Comparison of ENCODE assay signal across 8 mouse cellular contexts in the genomic region with DNA sequence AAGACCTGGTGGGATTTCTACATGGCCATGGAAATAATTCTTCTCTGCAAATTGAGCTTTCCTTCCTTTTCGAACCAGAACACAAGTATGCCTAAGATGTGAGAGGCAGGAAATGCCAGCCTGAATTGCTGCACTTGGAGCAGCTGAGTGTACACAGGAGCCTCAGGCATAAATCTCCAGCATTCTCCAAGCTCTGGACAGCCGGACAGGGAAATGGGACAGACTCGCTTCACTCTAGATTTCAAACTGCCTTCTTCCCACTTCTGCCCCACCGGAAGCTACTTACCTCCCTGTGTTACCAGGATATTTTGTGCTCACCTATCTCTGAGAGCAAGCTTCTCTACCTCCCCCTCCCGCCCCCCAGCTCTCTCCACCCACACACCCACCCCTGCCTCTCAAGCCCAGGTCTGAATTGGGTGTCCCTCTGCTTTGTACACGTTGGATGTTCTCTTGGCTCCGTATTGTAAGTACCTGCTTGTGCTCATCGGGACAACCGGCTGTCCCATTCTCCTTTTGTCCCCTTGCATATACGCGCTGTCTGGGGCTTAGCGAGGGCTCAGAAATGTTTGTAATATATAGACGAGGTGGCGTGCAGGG. TPM values are rescaled to one million over a fixed set of nuclear protein-coding genes. Genes with fewer than 3 reads are reported as not detected.
A peak's percentile ranks its signal among the peaks of the same experiment; 100 is the strongest.
DNase-seq lines count a peak whose midpoint lies in the region; ATAC-seq and TF ChIP-seq lines count a peak whose summit lies in the region.

No protein-coding gene starts in this region.

- WGBS in cerebellum, adult 2 months = 11% methylated on average over 14 of the region's 14 CpGs
- 10% methylated on average over 14 of the region's 14 CpGs for WGBS in liver, embryonic 12.5 days (ENCODE audit: insufficient replicate concordance)

- no peak for ATAC-seq in liver, embryonic 12.5 days

- no peak for TF ChIP-seq CTCF in cerebellum, adult 2 months (IDR thresholded peaks at IDR 0.05; ENCODE audit: borderline replicate concordance, insufficient read depth, low read depth, low read length)

- peaks cover 18% of the 10 kb centered on the region for H3K4me1 ChIP-seq in cerebellum, adult 2 months (ENCODE audit: control insufficient read depth, insufficient read depth, low read length)
- peaks cover 9% of the 10 kb centered on the region for H3K4me1 ChIP-seq in liver, embryonic 12.5 days

- peak overlapping the region; percentile 75 for H3K4me3 ChIP-seq in cerebellum, adult 2 months (replicated peaks; ENCODE audit: insufficient read depth, low read depth, low read length)
- H3K4me3 ChIP-seq in liver, embryonic 12.5 days = peak overlapping the region; percentile 45

- H3K4me2 ChIP-seq in liver, embryonic 12.5 days = peak overlapping the region; percentile 66

- peak overlapping the region; percentile 15; the same call in 1 of the 2 replicates for H3K27ac ChIP-seq in cerebellum, adult 2 months (ENCODE audit: insufficient read depth, low read length)
- H3K27ac ChIP-seq in liver, embryonic 12.5 days = no peak overlapping the region

- TF ChIP-seq POLR2A in cerebellum, adult 2 months (IDR thresholded peaks at IDR 0.05; ENCODE audit: borderline replicate concordance, insufficient read depth, low read length) = no peak

- H3K9me3 ChIP-seq in liver, embryonic 12.5 days (replicated peaks) = no peaks in the 10 kb centered on the region

- H3K9ac ChIP-seq in liver, embryonic 12.5 days = no peak overlapping the region

- no peak for DNase-seq in cerebellum, adult 2 months
- no peak for DNase-seq in cerebellum, postnatal 36 days
- peak; percentile 11 for DNase-seq in retina, postnatal 7 days (ENCODE audit: low read depth, low spot score)
- DNase-seq in retina, embryonic 14.5 days (ENCODE audit: low spot score) = no peak
- DNase-seq in urinary bladder, postnatal 10 days (ENCODE audit: low spot score) = no peak
- no peak for DNase-seq in cerebellum, postnatal 14 days
- DNase-seq in gastrocnemius, adult 18-20 months (ENCODE audit: low spot score) = no peak

- no peaks in the 10 kb centered on the region for H3K27me3 ChIP-seq in cerebellum, adult 2 months (ENCODE audit: control insufficient read depth, insufficient read depth, low read length)
- H3K27me3 ChIP-seq in liver, embryonic 12.5 days (replicated peaks) = peaks cover 59% of the 10 kb centered on the region

- no peaks in the 10 kb centered on the region for H3K36me3 ChIP-seq in liver, embryonic 12.5 days

RNA-seq across cellular contexts. Expression of a gene that starts 0.5 kb away (rescaled TPM):
- polyA plus RNA-seq in cerebellum, adult 2 months (2012; rRNA removed) = 19.7 and 21.6 TPM in 2 replicates
- polyA plus RNA-seq in liver, embryonic 12.5 days (2016; fragmentation: Nextera tagmentation; extraction: Ambion mirVana) = 0.14 and 0.15 TPM in 2 replicates
- total RNA-seq in gastrocnemius, adult 18-20 months (2021) = 10 to 100 TPM; 12.5 to 13.7 TPM

Comparison
In these comparisons a context has a peak if more than half of its experiments do, and no peak if none do; other contexts are left out.
1. RNA of a gene that starts 0.5 kb away (polyA plus RNA-seq): 19.7 to 21.6 TPM in cerebellum, adult 2 months; 0.14 to 0.15 TPM in liver, embryonic 12.5 days; every median in the first group is over 10 times any median in the second.